Mouse (Mus musculus) brain, adult 2 months (tissue): ENCODE results near the gene Kcnj6.
A peak's percentile ranks its signal among the peaks of the same experiment; 100 is the strongest.
"Not testable (repeated sequence)": the region's sequence is repeated elsewhere in the genome, so short reads cannot be mapped to it uniquely, and the experiment has no call there.

ENCODE experiments used
- DNase-seq: peaks from one replicate; pipeline ENCODE4 v3.0.0; 2011; ENCODE audit warnings: low read depth, low spot score

The Kcnj6 gene

GRCm38 (mm10) chr16:94852407-94853160, 144.9 kb downstream of the Kcnj6 start:
- peak; percentile 44 for DNase-seq

GRCm38 (mm10) chr16:94850393-94850792, 147.1 kb downstream of the Kcnj6 start:
- DNase-seq = peak; percentile 84

- DNase-seq = no peak
Observed at GRCm38 (mm10) chr16:94845996-94846395, 151.5 kb downstream of the Kcnj6 start.

GRCm38 (mm10) chr16:94844769-94845168, 152.7 kb downstream of the Kcnj6 start:
- no peak for DNase-seq

GRCm38 (mm10) chr16:94839398-94839797, 158.1 kb downstream of the Kcnj6 start:
- DNase-seq = no peak

- DNase-seq = peak; percentile 70
Observed at GRCm38 (mm10) chr16:94837881-94838280, 159.6 kb downstream of the Kcnj6 start.

- DNase-seq = peak; percentile 63
Observed at GRCm38 (mm10) chr16:94834502-94834901, 163.0 kb downstream of the Kcnj6 start.

- no peak for DNase-seq
Observed at GRCm38 (mm10) chr16:94828166-94828565, 169.3 kb downstream of the Kcnj6 start.

GRCm38 (mm10) chr16:94827092-94827585, 170.4 kb downstream of the Kcnj6 start:
- peak; percentile 77 for DNase-seq

- DNase-seq = peak; percentile 79
Observed at GRCm38 (mm10) chr16:94825274-94825673, 172.2 kb downstream of the Kcnj6 start.

GRCm38 (mm10) chr16:94822611-94823010, 174.9 kb downstream of the Kcnj6 start:
- DNase-seq = no peak

GRCm38 (mm10) chr16:94821610-94822009, 175.9 kb downstream of the Kcnj6 start:
- DNase-seq = peak; percentile 73

GRCm38 (mm10) chr16:94816391-94816790, 181.1 kb downstream of the Kcnj6 start:
- peak; percentile 86 for DNase-seq

GRCm38 (mm10) chr16:94815891-94816290, 181.6 kb downstream of the Kcnj6 start:
- peak; percentile 85 for DNase-seq

GRCm38 (mm10) chr16:94809286-94809685, 188.2 kb downstream of the Kcnj6 start:
- DNase-seq = not testable (repeated sequence)

- no peak for DNase-seq
Observed at GRCm38 (mm10) chr16:94798241-94798640, 199.3 kb downstream of the Kcnj6 start.

- no peak for DNase-seq
Observed at GRCm38 (mm10) chr16:94797366-94797765, 200.1 kb downstream of the Kcnj6 start.

- peak; percentile 71 for DNase-seq
Observed at GRCm38 (mm10) chr16:94793041-94793440, 204.5 kb downstream of the Kcnj6 start.

GRCm38 (mm10) chr16:94789958-94790357, 207.5 kb downstream of the Kcnj6 start:
- DNase-seq = peak; percentile 87

GRCm38 (mm10) chr16:94788716-94789115, 208.8 kb downstream of the Kcnj6 start:
- no peak for DNase-seq

- DNase-seq = peak; percentile 83
Observed at GRCm38 (mm10) chr16:94788165-94788564, 209.3 kb downstream of the Kcnj6 start.

- DNase-seq = no peak
Observed at GRCm38 (mm10) chr16:94785873-94786272, 211.6 kb downstream of the Kcnj6 start.

GRCm38 (mm10) chr16:94783696-94784095, 213.8 kb downstream of the Kcnj6 start:
- DNase-seq = peak; percentile 47
